Mouse (Mus musculus) hindbrain, embryonic 13.5 days (tissue): ENCODE results near the gene Atp1b3. TPM values are rescaled to one million over a fixed set of nuclear protein-coding genes. Genes with fewer than 3 reads are reported as not detected.

Experiments
- ATAC-seq: fragments of 200-750 bp; cut with Nextera tagmentation; 2 replicates; pipeline ENCODE4 v1.8.0; 2017; ENCODE audit warnings: moderate TSS enrichment; ENCODE audit not compliant: low FRiP score
- H3K27ac ChIP-seq: fragments of 300-500 bp; sonication (generic); 2 replicates; pipeline ENCODE4 v1.5.1; 2015; ENCODE audit warnings: inconsistent platforms, mild to moderate bottlenecking, moderate library complexity
- H3K27me3 ChIP-seq: fragments of 300-500 bp; sonication (generic); 2 replicates; pipeline ENCODE4 v1.6.1; 2015; ENCODE audit warnings: mild to moderate bottlenecking, inconsistent platforms
- H3K36me3 ChIP-seq: fragments of 300-500 bp; sonication (generic); 2 replicates; pipeline ENCODE4 v1.6.1; 2015; ENCODE audit warnings: mild to moderate bottlenecking, inconsistent platforms
- H3K4me1 ChIP-seq: fragments of 300-500 bp; sonication (generic); replicated peaks from 2 replicates; pipeline ENCODE4 v1.6.1; 2015; ENCODE audit warnings: inconsistent platforms
- H3K4me2 ChIP-seq: fragments of 300-500 bp; sonication (generic); 2 replicates; pipeline ENCODE4 v1.6.1; 2015; ENCODE audit warnings: inconsistent platforms, mild to moderate bottlenecking, moderate library complexity
- H3K4me3 ChIP-seq: fragments of 300-500 bp; sonication (generic); 2 replicates; pipeline ENCODE4 v1.5.1; 2015; ENCODE audit warnings: mild to moderate bottlenecking, inconsistent platforms
- H3K9ac ChIP-seq: fragments of 300-500 bp; sonication (generic); 2 replicates; pipeline ENCODE4 v1.6.1; 2015; ENCODE audit warnings: mild to moderate bottlenecking, inconsistent platforms
- H3K9me3 ChIP-seq: fragments of 300-500 bp; sonication (generic); 2 replicates; pipeline ENCODE4 v1.6.1; 2016; ENCODE audit warnings: inconsistent platforms
- WGBS: fragments of 180-500 bp; shearing (Covaris S2); methylation state at CpG from one replicate; pipeline ENCODE4 v1.1.7; 2015; 5-methylcytosine and 5-hydroxymethylcytosine counted together
- polyA plus RNA-seq: library from polyadenylated mRNA; unstranded; fragments of >200 nt; fragmentation: Nextera tagmentation; extraction: Ambion mirVana; gene quantifications from 2 replicates; pipeline ENCODE4 v1.2.1, GENCODE M21; 2015

The Atp1b3 gene
- polyA plus RNA-seq, 1 experiment from 2014 or later: 187 TPM

DNA sequence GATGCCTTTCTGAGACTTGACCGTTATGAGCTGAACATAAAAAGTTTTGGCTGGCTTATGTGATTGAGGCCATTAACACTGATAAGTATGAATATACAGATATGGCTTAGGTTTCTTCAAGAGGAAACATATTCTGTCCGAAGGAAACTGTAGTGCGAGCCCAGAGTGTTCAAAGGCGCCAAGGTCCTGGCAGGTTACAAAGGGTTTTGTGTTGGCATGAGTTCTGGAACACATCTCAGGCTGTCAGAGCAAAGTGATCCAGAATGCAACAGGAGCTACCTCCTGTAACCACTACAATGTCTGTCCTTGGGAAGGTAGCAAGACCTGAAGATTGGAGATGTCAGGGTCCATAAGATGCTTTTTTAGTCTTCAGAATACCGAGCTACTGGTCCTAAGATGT lies 44.9 kb downstream of the Atp1b3 start:
- no peak for ATAC-seq
- Histone ChIP-seq H3K4me3 (no peak overlapping the region), H3K36me3 (peaks cover 40% of the 10 kb centered on the region), H3K4me2 (no peak overlapping the region), H3K4me1 (peaks cover 2% of the 10 kb centered on the region; the same call in 1 of the 2 replicates), H3K27ac (no peak overlapping the region), H3K9ac (no peak overlapping the region), H3K9me3 (no peaks in the 10 kb centered on the region), H3K27me3 (no peaks in the 10 kb centered on the region)
- WGBS: 95% methylated on average over 5 of the region's 5 CpGs

DNA sequence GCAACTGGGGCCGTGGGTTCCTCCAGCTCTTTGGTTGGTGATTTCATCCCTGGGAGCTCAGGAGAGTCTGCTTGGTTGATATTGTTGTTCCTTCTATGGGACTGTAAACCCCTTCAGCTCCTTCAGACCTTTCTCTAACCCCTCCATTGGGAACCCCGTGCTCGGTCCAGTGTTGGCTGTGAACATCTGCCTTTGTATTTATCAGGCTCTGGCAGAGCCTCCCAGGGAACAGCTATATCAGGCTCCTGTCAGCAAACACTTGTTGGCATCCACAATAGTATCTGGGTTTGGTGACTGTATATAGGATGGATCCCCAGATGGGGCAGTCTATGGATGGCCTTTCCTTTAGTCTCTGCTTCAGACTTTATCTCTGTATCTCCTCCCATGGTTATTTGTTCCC lies 52.2 kb downstream of the Atp1b3 start:
- WGBS: 90% methylated on average over 3 of the region's 3 CpGs
- H3K9ac ChIP-seq: no peak overlapping the region
- H3K36me3 ChIP-seq: peaks cover 43% of the 10 kb centered on the region
- no peaks in the 10 kb centered on the region for H3K4me1 ChIP-seq
- ATAC-seq: no peak
- no peaks in the 10 kb centered on the region for H3K27me3 ChIP-seq
- no peak overlapping the region for H3K27ac ChIP-seq
- H3K4me2 ChIP-seq: no peak overlapping the region
- no peak overlapping the region for H3K4me3 ChIP-seq
- H3K9me3 ChIP-seq: no peaks in the 10 kb centered on the region

DNA sequence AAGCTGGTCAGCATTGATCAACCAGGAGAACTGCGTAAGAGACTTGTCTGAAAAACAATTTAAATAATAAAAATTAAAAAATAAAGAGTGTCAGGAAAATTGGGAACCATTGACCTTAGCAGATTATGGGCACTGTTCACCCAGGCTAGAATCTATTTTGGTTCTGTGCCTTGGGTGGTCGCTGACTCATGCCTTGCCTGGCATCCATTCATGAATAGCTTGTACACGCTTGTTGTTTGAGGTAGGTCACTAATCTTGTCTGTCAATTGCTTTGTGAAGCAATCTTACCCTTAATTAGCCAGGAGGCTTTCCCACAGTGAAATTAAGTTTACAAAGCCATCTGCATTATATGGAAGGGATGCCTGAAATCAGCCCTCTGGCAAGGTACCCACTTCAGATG lies 55.4 kb downstream of the Atp1b3 start:
- H3K9ac ChIP-seq: no peak overlapping the region
- H3K4me1 ChIP-seq: no peaks in the 10 kb centered on the region
- no peak overlapping the region for H3K4me3 ChIP-seq
- 57% methylated on average over 3 of the region's 3 CpGs for WGBS
- ATAC-seq: no peak
- no peaks in the 10 kb centered on the region for H3K9me3 ChIP-seq
- no peaks in the 10 kb centered on the region for H3K27me3 ChIP-seq
- H3K4me2 ChIP-seq: no peak overlapping the region
- peaks cover 50% of the 10 kb centered on the region for H3K36me3 ChIP-seq
- no peak overlapping the region for H3K27ac ChIP-seq

DNA sequence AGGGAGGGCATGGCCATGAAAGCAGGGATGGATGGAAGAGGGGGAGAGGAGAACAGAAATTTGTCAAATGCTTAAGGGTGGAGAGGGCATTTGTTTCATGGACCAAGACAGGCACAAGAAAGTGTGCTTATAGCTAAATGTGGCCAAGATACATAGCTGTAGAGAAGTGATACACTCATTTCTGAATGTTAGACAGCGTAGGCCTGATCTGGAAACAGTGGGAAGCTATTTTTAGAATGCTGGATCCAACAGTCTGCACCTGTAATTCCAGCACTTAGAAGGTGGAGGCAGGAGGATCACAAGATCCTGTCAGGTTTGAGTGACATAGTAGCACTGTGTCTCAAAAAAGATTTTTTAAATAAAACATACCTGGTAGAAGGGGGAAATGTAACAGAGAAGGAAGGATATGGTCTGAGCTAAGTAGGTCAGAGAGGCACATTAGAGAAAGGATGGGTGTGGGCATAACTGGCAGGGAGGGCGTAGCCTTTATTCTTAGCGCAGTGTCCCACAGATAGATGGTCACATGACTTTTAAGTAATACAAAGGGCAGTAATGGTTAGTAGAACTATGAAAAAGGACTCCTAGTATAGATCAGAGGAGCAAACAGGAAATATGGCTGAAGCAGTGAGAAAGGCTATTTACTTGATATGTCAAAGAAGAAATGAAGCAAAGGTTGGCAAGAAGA lies 64.8 kb downstream of the Atp1b3 start:
- Histone ChIP-seq H3K36me3 (peaks cover 68% of the 10 kb centered on the region), H3K27me3 (no peaks in the 10 kb centered on the region), H3K4me1 (no peaks in the 10 kb centered on the region), H3K9ac (no peak overlapping the region), H3K4me3 (no peak overlapping the region), H3K9me3 (no peaks in the 10 kb centered on the region), H3K4me2 (no peak overlapping the region), H3K27ac (no peak overlapping the region)
- WGBS: 96% methylated on average over 3 of the region's 3 CpGs
- ATAC-seq: no peak

DNA sequence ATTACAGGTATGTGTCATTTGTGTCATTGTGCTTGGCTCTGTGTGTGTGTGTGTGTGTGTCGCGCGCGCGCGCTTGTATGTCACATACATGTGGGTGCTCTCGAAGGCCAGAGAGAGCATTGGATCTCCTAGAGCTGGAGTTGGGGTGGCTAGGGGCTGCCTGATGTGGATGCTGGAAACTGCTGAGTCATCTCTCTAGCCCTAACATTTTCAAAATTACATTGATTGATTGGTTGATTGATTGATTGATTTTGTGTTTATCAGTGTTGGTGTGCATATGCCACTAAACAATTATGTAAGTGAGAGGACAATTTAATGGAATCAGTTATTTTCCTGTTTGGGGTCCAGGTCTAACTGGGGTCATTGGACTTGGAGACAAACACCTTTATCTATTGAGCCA lies 72.1 kb downstream of the Atp1b3 start:
- WGBS: 100% methylated on average over 7 of the region's 7 CpGs
- H3K27ac ChIP-seq: no peak overlapping the region
- no peaks in the 10 kb centered on the region for H3K4me1 ChIP-seq
- no peak for ATAC-seq
- no peak overlapping the region for H3K4me3 ChIP-seq
- no peak overlapping the region for H3K9ac ChIP-seq
- H3K9me3 ChIP-seq: no peaks in the 10 kb centered on the region
- peaks cover 28% of the 10 kb centered on the region for H3K36me3 ChIP-seq
- no peak overlapping the region for H3K4me2 ChIP-seq
- no peaks in the 10 kb centered on the region for H3K27me3 ChIP-seq

DNA sequence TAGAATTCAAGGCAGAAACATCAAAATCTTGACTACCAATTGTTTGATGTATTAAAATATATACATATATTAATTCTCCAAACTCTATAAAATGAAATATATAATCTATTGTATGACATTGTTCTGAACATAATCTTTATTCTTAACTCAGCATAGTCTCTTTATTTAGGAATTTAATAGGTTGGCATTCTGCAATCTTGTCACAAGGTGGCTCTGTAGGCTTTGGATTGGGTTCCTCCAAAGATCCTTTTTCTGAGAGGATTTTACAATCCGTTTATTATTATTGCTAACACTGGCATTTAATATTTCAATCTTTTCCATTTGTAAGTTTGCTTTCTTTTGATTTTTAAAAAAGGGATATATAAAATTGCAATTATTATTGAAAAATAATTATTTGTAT lies 79.3 kb downstream of the Atp1b3 start:
- no peak overlapping the region for H3K4me3 ChIP-seq
- H3K4me1 ChIP-seq: 0 out of 2 replicates have a peak, but pooled peaks cover 3% of the 10 kb centered on the region
- no peaks in the 10 kb centered on the region for H3K27me3 ChIP-seq
- no peaks in the 10 kb centered on the region for H3K9me3 ChIP-seq
- H3K4me2 ChIP-seq: no peak overlapping the region
- H3K36me3 ChIP-seq: peaks cover 8% of the 10 kb centered on the region; the same call in 1 of the 2 replicates
- 46% methylated on average over 1 of the region's 1 CpGs for WGBS
- no peak for ATAC-seq
- no peak overlapping the region for H3K9ac ChIP-seq
- no peak overlapping the region for H3K27ac ChIP-seq

Other genes with a start within 250 kb of the Atp1b3 start
- gene Gk5, start 245.1 kb downstream of the Atp1b3 start, polyA plus RNA-seq: 2.7 and 2.9 TPM in 2 replicates
- 30.8 and 33.3 TPM in 2 replicates for gene Tfdp2, start 168.2 kb downstream of the Atp1b3 start, polyA plus RNA-seq
- 256 and 260 TPM in 2 replicates for gene Rnf7, start 114.2 kb upstream of the Atp1b3 start, polyA plus RNA-seq
- gene Gm28729, start 160.8 kb upstream of the Atp1b3 start, polyA plus RNA-seq: 0.19 and 0.40 TPM in 2 replicates